Mouse (Mus musculus) embryonic fibroblast, embryonic 13.5 days (primary cell): ENCODE measurements around the gene Kcnip3.
A peak's percentile ranks its signal among the peaks of the same experiment; 100 is the strongest.

ENCODE experiments used
- CTCF ChIP-seq: IDR thresholded peaks from 2 replicates; pipeline ENCODE4 v1.5.1; 2011; ENCODE audit warnings: mild to moderate bottlenecking, control low read depth, low read length, moderate library complexity, borderline replicate concordance; ENCODE audit not compliant: insufficient read depth
- POLR2A ChIP-seq: IDR thresholded peaks from 2 replicates; pipeline ENCODE4 v1.6.1; 2011; ENCODE audit warnings: low read depth, mild to moderate bottlenecking, control low read depth, low read length, moderate library complexity

GRCm38 (mm10) chr2:127435135-127435534 lies 86.8 kb downstream of the Kcnip3 start:
- TF ChIP-seq CTCF (peak; percentile 53; the same call in 1 of the 2 replicates), POLR2A (no peak)
